Mouse (Mus musculus): ENCODE measurements around the gene Tdp2. TPM values are rescaled to one million over a fixed set of nuclear protein-coding genes. Genes with fewer than 3 reads are reported as not detected.

The Tdp2 gene
- polyA plus RNA-seq, 1 experiment: 5.4 TPM

DNA sequence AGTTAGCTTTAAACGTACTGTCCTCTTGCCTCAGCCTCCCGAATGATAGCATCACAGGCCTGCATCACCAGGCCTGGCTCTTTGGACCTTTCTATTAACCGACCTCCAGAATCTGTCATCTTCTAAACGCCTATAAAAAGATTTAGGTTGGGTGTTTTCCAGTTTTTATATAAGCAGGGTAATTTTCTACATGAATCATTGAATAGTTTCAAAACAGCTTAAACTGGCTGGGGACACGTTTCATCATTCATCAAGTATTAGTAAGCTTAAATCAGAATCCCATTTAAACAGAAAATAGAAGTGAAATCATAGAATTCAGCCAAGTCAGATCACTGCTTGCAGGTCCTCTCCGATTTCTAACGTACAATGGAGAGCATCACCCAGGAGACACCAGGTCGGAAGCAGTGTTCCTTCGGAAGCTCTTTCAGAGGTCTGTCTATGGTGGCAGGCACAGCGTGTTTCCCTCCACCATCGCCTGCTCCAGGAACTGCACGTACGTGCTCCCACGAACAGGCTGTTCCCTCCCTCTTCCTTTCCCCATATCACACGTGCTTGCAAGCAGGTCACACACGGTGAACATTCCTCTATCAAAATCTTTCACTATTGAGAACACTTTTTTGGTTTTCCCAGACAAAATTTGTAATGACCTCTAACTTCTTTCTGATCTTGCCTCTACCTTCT is 8.7 kb upstream of the Tdp2 start:
- no peaks in the 10 kb centered on the region for H3K27me3 ChIP-seq (ENCODE audit: control insufficient read depth, insufficient read depth, insufficient read length)

DNA sequence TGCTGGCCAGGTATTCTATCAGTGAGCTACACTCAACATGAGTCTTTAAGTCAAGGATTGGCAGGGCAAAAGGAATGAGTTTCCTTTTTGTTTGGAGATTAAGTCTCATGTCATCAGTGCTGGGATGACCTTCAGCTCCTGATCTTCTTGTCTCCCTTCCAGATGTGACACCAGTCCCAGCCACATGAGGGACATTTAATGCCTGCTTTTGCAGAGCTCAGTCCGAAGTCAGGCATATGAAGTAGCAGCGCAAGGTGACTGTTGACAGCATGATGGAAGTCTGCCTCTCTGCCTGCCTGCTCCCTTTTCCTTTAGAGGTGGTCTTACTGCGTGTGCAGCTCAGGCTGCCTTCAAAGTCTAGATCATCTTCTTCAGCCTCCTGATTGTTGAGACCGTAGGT is 6.8 kb upstream of the Tdp2 start:
- Histone ChIP-seq H3K79me2 (ENCODE audit: control insufficient read depth, insufficient read depth) (no peaks in the 10 kb centered on the region), H3K4me2 (ENCODE audit: low read depth) (no peak overlapping the region), H3K27me3 (ENCODE audit: control insufficient read depth, insufficient read depth, insufficient read length) (no peaks in the 10 kb centered on the region), H3K36me3 (ENCODE audit: control insufficient read depth, insufficient read depth) (no peaks in the 10 kb centered on the region), H3K4me3 (no peak overlapping the region), H3ac (ENCODE audit: control insufficient read depth, insufficient read length) (no peak overlapping the region)
- TF ChIP-seq MAX (IDR thresholded peaks at IDR 0.05; ENCODE audit: low read depth): no peak
- TF ChIP-seq USF1 (IDR thresholded peaks at IDR 0.05; ENCODE audit: low read depth): no peak
- TF ChIP-seq REST (IDR thresholded peaks at IDR 0.05; ENCODE audit: insufficient read depth, insufficient read length): no peak
- no peak for TF ChIP-seq TCF3 (IDR thresholded peaks at IDR 0.05; ENCODE audit: insufficient read length, low read depth)
- no peak for TF ChIP-seq POLR2AphosphoS2 (IDR thresholded peaks at IDR 0.05; ENCODE audit: insufficient read length, low read depth)
- no peak for TF ChIP-seq E2F4 (IDR thresholded peaks at IDR 0.05; ENCODE audit: insufficient read depth)
- no peak for TF ChIP-seq POLR2A (IDR thresholded peaks at IDR 0.05; ENCODE audit: insufficient read length, low read depth)

More for the DNA sequence above, 8.7 kb upstream of the Tdp2 start:
- no peaks in the 10 kb centered on the region for H3K79me2 ChIP-seq (ENCODE audit: control insufficient read depth, insufficient read depth)
- no peak overlapping the region for H3K4me3 ChIP-seq
- H3K36me3 ChIP-seq (ENCODE audit: control insufficient read depth, insufficient read depth): no peaks in the 10 kb centered on the region
- no peak overlapping the region for H3ac ChIP-seq (ENCODE audit: control insufficient read depth, insufficient read length)
- H3K4me2 ChIP-seq (ENCODE audit: low read depth): no peak overlapping the region
- TF ChIP-seq MYOD1 (IDR thresholded peaks at IDR 0.05; ENCODE audit: control insufficient read depth in 1 of 3, insufficient read length in 2 of 3, low read depth in 2 of 3) (no peak), MAX (IDR thresholded peaks at IDR 0.05; ENCODE audit: low read depth) (no peak), MYOG (IDR thresholded peaks at IDR 0.05; ENCODE audit: control insufficient read depth in 1 of 3, insufficient read depth in 1 of 3, insufficient read length in 2 of 3, low read depth in 2 of 3) (no peak), TCF3 (IDR thresholded peaks at IDR 0.05; ENCODE audit: insufficient read length, low read depth) (no peak), SRF (IDR thresholded peaks at IDR 0.05; ENCODE audit: control insufficient read depth, insufficient read length, low read depth) (no peak), E2F4 (IDR thresholded peaks at IDR 0.05; ENCODE audit: insufficient read depth) (no peak), POLR2AphosphoS2 (IDR thresholded peaks at IDR 0.05; ENCODE audit: insufficient read length, low read depth) (no peak), CEBPB (IDR thresholded peaks at IDR 0.05; ENCODE audit: insufficient read depth, poor library complexity, severe bottlenecking) (no peak), USF1 (IDR thresholded peaks at IDR 0.05; ENCODE audit: low read depth) (no peak), REST (IDR thresholded peaks at IDR 0.05; ENCODE audit: insufficient read depth, insufficient read length) (no peak), POLR2A (IDR thresholded peaks at IDR 0.05; ENCODE audit: insufficient read length, low read depth) (no peak), TCF12 (IDR thresholded peaks at IDR 0.05; ENCODE audit: insufficient read depth, poor library complexity, severe bottlenecking) (no peak)

DNA sequence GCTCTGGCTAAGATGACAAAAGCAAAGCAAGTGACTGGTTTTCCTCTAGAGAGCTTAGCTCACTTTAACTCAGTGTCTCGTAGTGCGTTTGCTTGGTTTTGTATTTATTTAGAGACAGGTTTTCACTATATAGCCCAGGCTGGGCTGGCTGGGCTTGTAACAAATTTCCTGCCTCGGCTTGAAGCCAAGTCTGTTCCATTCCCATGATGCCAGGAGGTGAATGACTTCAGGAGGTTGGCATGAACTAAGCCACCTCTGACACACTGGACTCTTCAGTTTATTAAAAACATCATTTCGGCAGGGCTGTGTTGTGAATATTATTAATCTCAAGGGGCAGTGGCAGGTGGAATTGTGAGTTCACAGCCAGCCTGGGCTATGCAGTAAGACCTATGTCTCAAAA is 5.9 kb upstream of the Tdp2 start:
- H3K4me3 ChIP-seq: no peak overlapping the region
- TF ChIP-seq TCF12 (IDR thresholded peaks at IDR 0.05; ENCODE audit: insufficient read depth, poor library complexity, severe bottlenecking) (no peak), SRF (IDR thresholded peaks at IDR 0.05; ENCODE audit: control insufficient read depth, insufficient read length, low read depth) (no peak), MAX (IDR thresholded peaks at IDR 0.05; ENCODE audit: low read depth) (no peak), REST (IDR thresholded peaks at IDR 0.05; ENCODE audit: insufficient read depth, insufficient read length) (no peak), MYOG (IDR thresholded peaks at IDR 0.05; ENCODE audit: control insufficient read depth in 1 of 3, insufficient read depth in 1 of 3, insufficient read length in 2 of 3, low read depth in 2 of 3) (no peak), MYOD1 (IDR thresholded peaks at IDR 0.05; ENCODE audit: control insufficient read depth in 1 of 3, insufficient read length in 2 of 3, low read depth in 2 of 3) (no peak), POLR2AphosphoS2 (IDR thresholded peaks at IDR 0.05; ENCODE audit: insufficient read length, low read depth) (no peak), E2F4 (IDR thresholded peaks at IDR 0.05; ENCODE audit: insufficient read depth) (no peak), POLR2A (IDR thresholded peaks at IDR 0.05; ENCODE audit: insufficient read length, low read depth) (no peak), USF1 (IDR thresholded peaks at IDR 0.05; ENCODE audit: low read depth) (no peak), TCF3 (IDR thresholded peaks at IDR 0.05; ENCODE audit: insufficient read length, low read depth) (no peak), CEBPB (IDR thresholded peaks at IDR 0.05; ENCODE audit: insufficient read depth, poor library complexity, severe bottlenecking) (no peak)
- H3ac ChIP-seq (ENCODE audit: control insufficient read depth, insufficient read length): no peak overlapping the region
- H3K79me2 ChIP-seq (ENCODE audit: control insufficient read depth, insufficient read depth): peaks cover 3% of the 10 kb centered on the region
- H3K4me2 ChIP-seq (ENCODE audit: low read depth): no peak overlapping the region
- H3K27me3 ChIP-seq (ENCODE audit: control insufficient read depth, insufficient read depth, insufficient read length): no peaks in the 10 kb centered on the region
- no peaks in the 10 kb centered on the region for H3K36me3 ChIP-seq (ENCODE audit: control insufficient read depth, insufficient read depth)

DNA sequence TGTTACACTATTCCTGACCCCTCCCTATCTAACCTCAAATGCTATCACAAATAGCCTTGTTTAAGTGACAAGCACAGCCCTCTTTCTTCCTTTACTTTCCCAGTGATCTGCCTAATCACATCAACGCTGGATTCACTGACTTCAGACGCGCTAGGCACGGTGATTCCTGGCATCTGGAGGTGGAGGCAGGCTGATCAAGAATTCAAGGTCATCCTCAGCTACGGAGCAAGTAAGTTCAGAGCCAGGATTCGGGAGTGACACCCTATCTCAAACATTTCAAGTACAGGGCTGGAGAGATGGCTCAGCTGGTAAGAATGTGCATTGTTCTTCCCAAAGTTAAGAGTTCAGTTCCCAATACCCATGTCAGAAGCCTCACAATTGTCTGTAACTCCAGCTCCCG is 5.4 kb upstream of the Tdp2 start:
- H3K79me2 ChIP-seq (ENCODE audit: control insufficient read depth, insufficient read depth): peaks cover 6% of the 10 kb centered on the region
- TF ChIP-seq CEBPB (IDR thresholded peaks at IDR 0.05; ENCODE audit: insufficient read depth, poor library complexity, severe bottlenecking) (no peak), POLR2A (IDR thresholded peaks at IDR 0.05; ENCODE audit: insufficient read length, low read depth) (no peak), E2F4 (IDR thresholded peaks at IDR 0.05; ENCODE audit: insufficient read depth) (no peak), TCF3 (IDR thresholded peaks at IDR 0.05; ENCODE audit: insufficient read length, low read depth) (no peak), USF1 (IDR thresholded peaks at IDR 0.05; ENCODE audit: low read depth) (no peak), MYOD1 (IDR thresholded peaks at IDR 0.05; ENCODE audit: control insufficient read depth in 1 of 3, insufficient read length in 2 of 3, low read depth in 2 of 3) (no peak), MAX (IDR thresholded peaks at IDR 0.05; ENCODE audit: low read depth) (no peak)
- H3K4me2 ChIP-seq (ENCODE audit: low read depth): no peak overlapping the region

More for the DNA sequence above, 5.4 kb upstream of the Tdp2 start:
- H3K27me3 ChIP-seq (ENCODE audit: control insufficient read depth, insufficient read depth, insufficient read length): no peaks in the 10 kb centered on the region
- no peak overlapping the region for H3K4me3 ChIP-seq
- no peaks in the 10 kb centered on the region for H3K36me3 ChIP-seq (ENCODE audit: control insufficient read depth, insufficient read depth)
- H3ac ChIP-seq (ENCODE audit: control insufficient read depth, insufficient read length): no peak overlapping the region

Data from myocyte (in vitro differentiated cells).